Mouse (Mus musculus) lung, postnatal 0 days (tissue): Measurements from ENCODE around the gene Scap.

Source experiments
- CTCF ChIP-seq: IDR thresholded peaks from 2 replicates; pipeline ENCODE4 v1.5.1; 2016; ENCODE audit warnings: antibody characterized with exemption, mild to moderate bottlenecking
- EP300 ChIP-seq: IDR thresholded peaks from 2 replicates; pipeline ENCODE4 v1.6.1; 2016; ENCODE audit warnings: antibody characterized with exemption, mild to moderate bottlenecking, control low read depth

DNA sequence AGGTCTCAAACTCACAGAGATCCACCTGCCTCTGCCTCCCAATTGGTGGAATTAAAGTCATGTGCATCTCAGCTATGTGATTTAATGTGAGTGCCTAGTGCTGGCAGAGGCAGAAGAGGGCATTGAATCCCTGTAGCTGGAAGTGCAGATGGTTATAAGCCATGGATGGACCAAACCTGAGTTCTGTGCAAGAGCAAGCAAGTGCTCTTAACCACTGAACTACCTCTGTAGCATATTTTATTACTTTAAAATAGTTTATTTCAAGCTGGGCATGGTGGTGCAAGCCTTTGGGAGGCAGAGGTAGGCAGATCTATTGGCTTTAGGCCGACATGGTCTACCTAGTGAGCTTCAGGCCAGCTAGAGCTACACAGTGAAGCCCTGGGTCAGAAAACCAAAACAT is 8.9 kb upstream of the Scap start:
- no peak for TF ChIP-seq EP300
- TF ChIP-seq CTCF: no peak
